Mouse (Mus musculus) heart, adult 2 months (tissue): ENCODE results near the gene Kng1.

Source experiments
- CTCF ChIP-seq: fragments of 200-600 bp; IDR thresholded peaks from 2 replicates; pipeline ENCODE4 v1.8.1; 2022; ENCODE audit warnings: antibody characterized with exemption, mild to moderate bottlenecking, moderate library complexity
- EP300 ChIP-seq: fragments of 200-500 bp; IDR thresholded peaks from 2 replicates; pipeline ENCODE4 v1.6.1; 2011; ENCODE audit warnings: low read depth, low read length, control low read depth; ENCODE audit not compliant: insufficient read depth
- POLR2A ChIP-seq: fragments of 200-500 bp; IDR thresholded peaks from 2 replicates; pipeline ENCODE4 v1.6.1; 2011; ENCODE audit warnings: mild to moderate bottlenecking, low read depth, low read length, control low read depth; ENCODE audit not compliant: insufficient read depth

DNA sequence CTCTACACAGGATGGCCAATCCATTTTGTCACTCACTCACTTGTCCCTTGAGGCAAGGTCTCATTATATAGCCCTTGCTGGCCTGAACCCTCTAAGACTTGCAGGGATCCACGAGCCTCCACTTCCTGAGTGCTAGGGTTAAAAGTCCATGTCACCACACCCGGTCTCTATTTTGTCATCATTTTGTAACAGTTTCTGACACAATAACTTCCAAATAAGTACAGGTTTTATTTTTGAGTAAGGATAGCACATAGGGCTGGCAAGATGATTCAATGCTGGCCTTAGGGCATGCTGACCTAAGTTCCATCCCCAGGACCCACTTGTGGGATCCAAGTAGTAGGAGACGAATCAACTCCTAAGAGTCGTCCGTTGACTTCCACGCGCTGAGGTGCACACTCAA, 48.5 kb downstream of the Kng1 start:
- TF ChIP-seq POLR2A, result no peak
- TF ChIP-seq CTCF, result no peak
- TF ChIP-seq EP300, result no peak
